Mouse (Mus musculus) fibroblast of lung, adult 2 months (primary cell): ENCODE measurements around the gene Snx15.
A peak's percentile ranks its signal among the peaks of the same experiment; 100 is the strongest.

Experiments used
- DNase-seq: peaks from one replicate; pipeline ENCODE4 v3.0.0-alpha.2; 2011; ENCODE audit warnings: low read depth

Snx15 gene

GRCm38 (mm10) chr19:6121761-6122160 is 6.3 kb downstream of the Snx15 start:
- no peak for DNase-seq

GRCm38 (mm10) chr19:6118677-6119185 is 9.4 kb downstream of the Snx15 start:
- no peak for DNase-seq

- peak; percentile 91 for DNase-seq
Measured at GRCm38 (mm10) chr19:6117986-6118676, 10.0 kb downstream of the Snx15 start, which contains the start of gene Sac3d1. TSS of gene Sac3d1 (minus strand) at chr19:6118650.

GRCm38 (mm10) chr19:6117346-6117985 is 10.6 kb downstream of the Snx15 start:
- no peak for DNase-seq

GRCm38 (mm10) chr19:6116113-6116850 is 11.8 kb downstream of the Snx15 start:
- no peak for DNase-seq

DNA sequence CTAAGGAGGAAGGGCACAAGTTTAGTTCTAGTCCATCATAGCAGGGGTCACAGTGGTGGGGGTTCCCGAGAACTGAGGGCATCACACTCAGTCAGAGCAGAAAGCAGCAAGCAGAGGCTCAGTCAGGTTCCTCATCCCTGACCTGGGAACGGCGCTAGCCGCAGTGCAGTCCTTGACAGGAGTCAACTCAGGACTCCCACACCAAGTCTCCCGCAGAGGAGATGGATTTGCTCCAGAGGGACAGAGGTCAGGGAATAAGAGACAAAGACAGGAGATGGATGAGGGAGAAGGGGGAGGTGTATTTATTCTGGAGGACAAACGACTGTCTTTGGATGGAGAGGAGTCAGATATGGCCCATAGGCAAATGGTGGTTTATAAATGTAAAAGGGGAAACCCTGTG is 15.0 kb downstream of the Snx15 start:
- no peak for DNase-seq

- DNase-seq = no peak
Measured at GRCm38 (mm10) chr19:6105586-6105985, 22.5 kb downstream of the Snx15 start, which contains the start of gene Naaladl1. TSS of gene Naaladl1 (plus strand) at chr19:6105782.

- DNase-seq = no peak
Measured at GRCm38 (mm10) chr19:6104476-6104875, 23.6 kb downstream of the Snx15 start.

GRCm38 (mm10) chr19:6102169-6102853 is 25.8 kb downstream of the Snx15 start:
- DNase-seq = no peak

DNA sequence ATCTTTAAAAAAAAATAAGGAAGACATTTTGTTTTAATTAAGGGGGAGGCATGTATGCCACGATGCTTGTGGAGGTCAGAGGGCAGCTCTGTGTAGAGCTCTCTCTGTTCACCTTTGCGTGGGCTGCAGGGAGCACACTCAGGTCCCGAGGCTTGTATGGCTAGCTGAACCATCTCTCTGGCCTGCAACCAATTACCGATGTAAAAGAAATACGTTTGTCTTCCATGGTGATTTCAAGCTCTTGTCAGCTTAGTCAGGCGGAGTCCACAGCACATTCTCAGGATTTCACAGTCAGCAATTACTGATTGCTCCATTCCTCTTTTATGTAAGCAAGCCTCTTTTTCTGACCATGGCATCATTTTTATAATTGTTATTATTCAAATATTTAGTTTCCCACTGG is 26.9 kb downstream of the Snx15 start:
- no peak for DNase-seq

DNA sequence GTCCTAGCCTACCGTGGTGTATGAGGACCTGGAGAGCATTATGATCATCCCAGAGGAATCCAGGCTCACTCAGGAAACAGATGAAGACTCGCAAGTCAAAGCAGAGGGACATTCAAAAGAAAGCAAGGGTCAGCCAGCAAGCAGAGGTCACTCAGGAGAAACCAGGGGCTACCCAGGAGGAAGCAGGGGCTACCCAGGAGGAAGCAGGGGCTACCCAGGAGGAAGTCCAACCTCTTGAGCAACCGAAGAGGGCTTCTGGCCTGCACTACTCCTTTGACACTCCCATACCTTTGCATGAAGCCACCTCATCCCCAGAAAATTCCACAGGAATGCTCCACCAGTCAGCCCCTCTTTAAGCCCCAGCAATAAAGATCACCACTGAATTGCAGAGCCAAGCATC is 30.3 kb downstream of the Snx15 start:
- DNase-seq = no peak

DNA sequence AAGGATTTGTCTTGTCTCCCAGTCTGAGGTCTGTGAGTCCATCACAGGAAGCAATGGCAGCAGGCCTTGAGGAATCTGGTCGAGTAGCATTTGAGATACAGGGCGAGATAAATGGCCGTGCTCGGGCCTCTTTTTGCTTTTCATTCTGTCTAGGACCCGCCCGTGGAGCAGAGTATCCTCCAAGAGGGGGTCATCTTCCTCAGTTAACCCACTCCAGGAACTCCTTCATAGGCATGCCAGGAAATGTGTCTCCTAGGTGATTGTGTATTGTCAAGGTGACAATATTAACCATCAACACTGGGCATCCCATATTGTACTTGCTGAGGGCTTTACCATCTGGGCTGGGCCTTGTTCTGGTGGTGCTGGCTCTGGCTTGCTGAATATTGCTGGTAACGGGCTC is 34.0 kb downstream of the Snx15 start, which contains the start of gene AC131692.1:
Gene AC131692.1, plus strand, starts transcription at position 301 of the 400 bp plus-strand sequence.
- DNase-seq = no peak

- DNase-seq = no peak
Measured at GRCm38 (mm10) chr19:6088841-6089240, 39.3 kb downstream of the Snx15 start.

- no peak for DNase-seq
Measured at GRCm38 (mm10) chr19:6085417-6085879, 42.7 kb downstream of the Snx15 start.

DNA sequence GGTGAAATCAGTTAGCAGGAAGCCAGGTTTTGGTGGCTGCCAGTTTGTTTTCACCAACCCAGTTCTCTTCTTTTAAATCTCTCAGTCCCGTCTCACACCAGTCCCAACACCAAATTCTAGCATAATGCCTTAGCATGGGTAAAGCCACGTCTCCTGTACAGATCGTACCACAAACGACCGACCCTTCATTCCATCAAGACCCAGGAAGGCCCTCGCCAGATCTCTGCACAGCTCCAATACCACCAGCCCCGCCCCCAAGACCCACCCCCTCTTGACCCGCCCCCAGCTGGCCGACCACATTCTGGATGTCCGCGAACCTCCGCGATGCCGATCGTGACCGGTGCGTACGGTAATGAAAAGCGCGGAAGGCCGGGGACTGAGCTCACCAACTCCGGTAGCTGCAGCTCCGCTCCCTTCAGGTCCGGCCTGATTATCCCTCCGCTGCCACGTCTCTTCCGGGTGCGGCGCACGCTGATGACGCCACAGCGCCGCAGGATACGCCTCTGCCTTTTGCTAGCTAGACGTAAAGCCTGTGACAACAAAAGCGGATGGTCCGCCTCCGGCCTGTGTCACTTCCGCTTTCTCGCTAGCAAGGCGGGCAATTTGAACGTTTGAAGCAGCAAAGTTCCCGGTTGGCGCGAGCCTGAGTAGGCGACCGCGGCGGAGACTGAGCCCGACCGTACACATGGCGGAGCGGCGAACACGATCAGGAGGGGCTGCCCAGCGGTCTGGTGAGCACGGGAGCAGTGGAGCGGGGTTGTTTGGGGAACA is 43.4 kb downstream of the Snx15 start, which contains the start of the genes Zfpl1 and Cdca5:
Gene Zfpl1, minus strand, starts transcription at position 479 of the 771 bp plus-strand sequence.
Gene Cdca5, plus strand, starts transcription at position 506 of the 771 bp plus-strand sequence.
- peak; percentile 92 for DNase-seq

DNA sequence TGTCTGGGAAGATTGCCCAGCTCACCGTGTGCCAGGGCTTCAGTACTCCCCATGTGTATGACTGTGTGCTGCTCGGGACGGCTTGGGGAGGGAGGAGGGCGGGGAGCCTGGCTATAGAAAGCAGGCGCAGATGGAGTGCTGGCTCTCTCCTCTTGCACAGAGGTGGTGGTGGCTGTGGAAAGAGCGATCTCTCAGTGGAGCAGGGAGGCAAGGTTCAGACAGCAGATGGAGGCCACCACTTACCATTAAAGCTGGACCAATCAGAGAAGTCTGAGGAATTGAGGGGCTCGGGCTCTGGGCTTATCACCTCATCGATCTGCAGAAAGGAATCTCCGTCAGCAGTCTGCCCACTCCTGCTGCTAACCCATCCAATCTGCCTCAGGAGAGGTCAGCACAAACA is 45.9 kb downstream of the Snx15 start, which contains the start of gene Gm28374:
Gene Gm28374, minus strand, starts transcription at position 101 of the 400 bp plus-strand sequence.
- DNase-seq = no peak

- no peak for DNase-seq
Measured at GRCm38 (mm10) chr19:6079983-6080480, 48.1 kb downstream of the Snx15 start, which contains the start of gene Tmem262. TSS of gene Tmem262 (plus strand) at chr19:6080033.

- DNase-seq = peak; percentile 87
Measured at GRCm38 (mm10) chr19:6076564-6077393, 51.3 kb downstream of the Snx15 start, which contains the start of gene Vps51. TSS of gene Vps51 (minus strand) at chr19:6077231.

- no peak for DNase-seq
Measured at GRCm38 (mm10) chr19:6073889-6074288, 54.2 kb downstream of the Snx15 start.
